9 mouse cellular contexts compared by ENCODE assay signal in the genomic region with DNA sequence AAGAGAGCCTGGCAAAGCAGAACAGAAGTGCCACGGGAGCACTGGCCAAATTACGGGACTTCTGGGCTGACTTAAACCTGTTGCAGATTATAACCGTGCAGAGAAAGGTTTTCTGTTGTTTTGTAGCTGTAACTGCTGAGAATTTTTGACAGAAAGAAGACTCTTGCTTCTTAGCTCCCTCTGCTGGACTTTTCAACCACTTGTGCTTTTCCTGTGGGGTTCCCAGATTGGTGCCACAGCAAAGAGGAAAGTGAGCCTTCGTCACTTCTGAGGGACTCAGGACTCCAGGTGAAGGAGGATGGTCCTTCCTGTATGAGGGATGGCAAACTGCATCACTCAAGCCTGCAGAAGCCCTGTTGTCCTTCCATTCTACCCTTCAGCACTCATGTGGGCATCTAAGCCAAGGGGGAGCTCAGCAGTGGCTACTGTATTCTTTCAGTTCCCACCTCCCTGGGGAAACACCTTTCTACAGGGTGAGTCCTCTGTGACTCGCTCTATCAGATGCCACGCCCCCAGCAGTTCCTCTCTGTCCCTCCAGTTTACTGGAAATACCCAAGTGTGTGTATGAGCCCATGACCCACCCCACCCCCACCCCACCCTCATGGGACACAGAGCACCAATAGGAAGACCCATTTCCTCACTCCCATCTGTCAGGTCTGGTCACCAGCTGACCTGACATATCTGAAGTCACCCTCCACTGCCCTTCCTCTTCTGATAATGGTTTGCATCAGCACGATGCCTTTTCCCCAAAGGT. TPM values are rescaled to one million over a fixed set of nuclear protein-coding genes. Genes with fewer than 3 reads are reported as not detected.
DNase-seq lines count a peak whose midpoint lies in the region; ATAC-seq and TF ChIP-seq lines count a peak whose summit lies in the region.
"Had no signal": no experiment of that assay in that cellular context is flagged by ENCODE, and none has a peak within 500 bp of the region (broad histone marks: within the 10 kb centered on the region; RNA-seq: fewer than 3 reads in every experiment).

No protein-coding gene starts in this region.

- 23% methylated on average over 7 of the region's 7 CpGs for WGBS in liver, embryonic 14.5 days (ENCODE audit: insufficient replicate concordance)
- 28% methylated on average over 7 of the region's 7 CpGs for WGBS in liver, embryonic 12.5 days (ENCODE audit: insufficient replicate concordance)
- 51% methylated on average over 7 of the region's 7 CpGs for WGBS in stomach, postnatal 0 days

- ATAC-seq in liver, embryonic 14.5 days (ENCODE audit: insufficient read depth) = no peak
- ATAC-seq in liver, embryonic 12.5 days = no peak
- peak; percentile 34 for ATAC-seq in inflammation-experienced regulatory T-cells, adult 6 months
- no peak for ATAC-seq in stomach, postnatal 0 days (ENCODE audit: low FRiP score, low TSS enrichment)

- H3K9me3 ChIP-seq in liver, embryonic 14.5 days (ENCODE audit: control insufficient read depth, low read length) = no peaks in the 10 kb centered on the region
- no peaks in the 10 kb centered on the region for H3K9me3 ChIP-seq in liver, embryonic 12.5 days (replicated peaks)
- H3K9me3 ChIP-seq in stomach, postnatal 0 days (ENCODE audit: control insufficient read depth, low read length) = no peaks in the 10 kb centered on the region
- H3K9me3 ChIP-seq: neural tube, embryonic 12.5 days had no signal

- TF ChIP-seq EP300 in liver, embryonic 14.5 days (IDR thresholded peaks at IDR 0.05; ENCODE audit: low read depth) = no peak
- TF ChIP-seq EP300 in stomach, postnatal 0 days (optimal IDR thresholded peaks at IDR 0.05) = no peak

- H3K4me3 ChIP-seq in liver, embryonic 14.5 days (ENCODE audit: insufficient read depth in 1 of 2, low read depth in 2 of 2, low read length in 2 of 2) = no peak overlapping the region
- H3K4me3 ChIP-seq in liver, embryonic 12.5 days = no peak overlapping the region
- no peak overlapping the region for H3K4me3 ChIP-seq in stomach, postnatal 0 days (ENCODE audit: low read depth, low read length)
- H3K4me3 ChIP-seq: neural tube, embryonic 12.5 days had no signal

- 0 out of 4 replicates have a peak, but pooled peaks cover 0 to 2% of the 10 kb centered on the region in 2 experiments for H3K4me1 ChIP-seq in liver, embryonic 14.5 days (replicated peaks; ENCODE audit: control insufficient read depth in 2 of 2, insufficient read depth in 2 of 2, low read length in 1 of 2)
- peaks cover 5% of the 10 kb centered on the region for H3K4me1 ChIP-seq in liver, embryonic 12.5 days
- H3K4me1 ChIP-seq in stomach, postnatal 0 days (replicated peaks; ENCODE audit: control insufficient read depth, insufficient read depth) = no peaks in the 10 kb centered on the region
- H3K4me1 ChIP-seq: neural tube, embryonic 12.5 days had no signal

- H3K4me2 ChIP-seq in liver, embryonic 14.5 days (ENCODE audit: low read depth) = no peak overlapping the region
- no peak overlapping the region for H3K4me2 ChIP-seq in liver, embryonic 12.5 days
- H3K4me2 ChIP-seq in stomach, postnatal 0 days (replicated peaks; ENCODE audit: low read depth) = no peak overlapping the region
- H3K4me2 ChIP-seq: neural tube, embryonic 12.5 days had no signal

- DNase-seq in embryo, embryonic 10.5 days (ENCODE audit: low spot score) = peak; percentile 38
- DNase-seq in embryo, embryonic 10 days (ENCODE audit: low spot score) = no peak
- no peak for DNase-seq in liver, embryonic 14.5 days (ENCODE audit: low read depth in 3 of 3, low spot score in 3 of 3)
- DNase-seq in stomach, postnatal 0 days (ENCODE audit: low spot score) = no peak
- DNase-seq in urinary bladder, postnatal 14 days (ENCODE audit: low spot score) = no peak
- DNase-seq in cerebellum, adult 8-10 months = no peak

- peak; percentile 57 for TF ChIP-seq CTCF in liver, embryonic 14.5 days (IDR thresholded peaks at IDR 0.05; ENCODE audit: low read depth)
- TF ChIP-seq CTCF in stomach, postnatal 0 days (IDR thresholded peaks at IDR 0.05; ENCODE audit: low read depth) = peak; percentile 68

- no peak overlapping the region for H3K9ac ChIP-seq in liver, embryonic 14.5 days (replicated peaks)
- H3K9ac ChIP-seq in liver, embryonic 12.5 days = no peak overlapping the region
- no peak overlapping the region for H3K9ac ChIP-seq in stomach, postnatal 0 days (ENCODE audit: low read length)
- H3K9ac ChIP-seq: neural tube, embryonic 12.5 days had no signal

- H3K36me3 ChIP-seq in liver, embryonic 14.5 days (replicated peaks; ENCODE audit: control insufficient read depth, insufficient read depth, low read depth) = no peaks in the 10 kb centered on the region
- H3K36me3 ChIP-seq in liver, embryonic 12.5 days = no peaks in the 10 kb centered on the region
- H3K36me3 ChIP-seq in stomach, postnatal 0 days (ENCODE audit: control insufficient read depth, insufficient read depth, low read length) = no peaks in the 10 kb centered on the region
- H3K36me3 ChIP-seq: neural tube, embryonic 12.5 days had no signal

- no peaks in the 10 kb centered on the region for H3K27me3 ChIP-seq in liver, embryonic 14.5 days (ENCODE audit: control insufficient read depth, insufficient read depth, low read length)
- peaks cover 24% of the 10 kb centered on the region for H3K27me3 ChIP-seq in liver, embryonic 12.5 days (replicated peaks)
- no peaks in the 10 kb centered on the region for H3K27me3 ChIP-seq in stomach, postnatal 0 days (ENCODE audit: control insufficient read depth, insufficient read depth, low read length)
- H3K27me3 ChIP-seq: neural tube, embryonic 12.5 days had no signal

- no peak overlapping the region for H3K27ac ChIP-seq in liver, embryonic 14.5 days
- no peak overlapping the region for H3K27ac ChIP-seq in liver, embryonic 12.5 days
- no peak overlapping the region for H3K27ac ChIP-seq in stomach, postnatal 0 days (replicated peaks)
- H3K27ac ChIP-seq: neural tube, embryonic 12.5 days had no signal

RNA-seq across cellular contexts. Expression of a gene that starts 19.2 kb away (rescaled TPM):
- polyA plus RNA-seq in liver, embryonic 14.5 days (2012; rRNA removed) = 1.2 and 1.5 TPM in 2 replicates
- 2.3 and 2.6 TPM in 2 replicates for polyA plus RNA-seq in liver, embryonic 14.5 days (2014; fragmentation: Nextera tagmentation; extraction: Ambion mirVana)
- polyA plus RNA-seq in liver, embryonic 12.5 days (2016; fragmentation: Nextera tagmentation; extraction: Ambion mirVana) = 5.2 and 5.4 TPM in 2 replicates
- polyA plus RNA-seq in inflammation-experienced regulatory T-cells, adult 6 months (2017; shearing (Covaris generic)) = 100 to 1,000 TPM in 2 of 3 experiments, 10 to 100 TPM in 1; 77.8 to 111 (median 105) TPM
- 3.6 and 3.7 TPM in 2 replicates for polyA plus RNA-seq in stomach, postnatal 0 days (2015; fragmentation: Nextera tagmentation; extraction: Ambion mirVana)

RNA-seq across cellular contexts. Expression of a gene that starts 38.3 kb away (rescaled TPM):
- 2.9 TPM in 2 replicates for polyA plus RNA-seq in liver, embryonic 14.5 days (2012; rRNA removed)
- 4.6 and 4.9 TPM in 2 replicates for polyA plus RNA-seq in liver, embryonic 14.5 days (2014; fragmentation: Nextera tagmentation; extraction: Ambion mirVana)
- polyA plus RNA-seq in liver, embryonic 12.5 days (2016; fragmentation: Nextera tagmentation; extraction: Ambion mirVana) = 4.3 and 4.8 TPM in 2 replicates
- not detected for polyA plus RNA-seq in inflammation-experienced regulatory T-cells, adult 6 months (2017; shearing (Covaris generic))
- polyA plus RNA-seq in stomach, postnatal 0 days (2015; fragmentation: Nextera tagmentation; extraction: Ambion mirVana) = 0.92 and 1.1 TPM in 2 replicates

Comparison
In these comparisons a context has a peak if more than half of its experiments do, and no peak if none do; other contexts are left out.
1. RNA of a gene that starts 19.2 kb away (polyA plus RNA-seq): 77.8 to 111 TPM in inflammation-experienced regulatory T-cells, adult 6 months; 5.2 to 5.4 TPM in liver, embryonic 12.5 days, 3.6 to 3.7 TPM in stomach, postnatal 0 days and 1.2 to 2.6 TPM in liver, embryonic 14.5 days; every median in the first group is over 10 times any median in the second.